Mouse (Mus musculus): ENCODE data around the gene Ddx31. TPM values are rescaled to one million over a fixed set of nuclear protein-coding genes. Genes with fewer than 3 reads are reported as not detected.

Gene Ddx31
- total RNA-seq, 2 experiments from 2014 or later, result 7.3 to 7.8 TPM

Other genes with a start within 250 kb of the Ddx31 start
- gene Gfi1b, start 218.4 kb upstream of the Ddx31 start, total RNA-seq (2021), result 1 to 10 TPM in 1 of 2 experiments, under 1 TPM in 1; 0.66 to 4.4 TPM
- 10 to 100 TPM; 15.5 to 20.7 TPM for gene Tsc1, start 199.2 kb upstream of the Ddx31 start, total RNA-seq (2021)
- 1 to 10 TPM; 1.4 to 2.1 TPM for gene Spaca9, start 140.7 kb upstream of the Ddx31 start, total RNA-seq (2021)
- under 1 TPM; 0.18 to 0.33 TPM for gene Ak8, start 140.2 kb upstream of the Ddx31 start, total RNA-seq (2021)
- gene Gtf3c4, start within 50 bp of the Ddx31 start, total RNA-seq (2021), result 10 to 100 TPM; 27.9 to 30.4 TPM
- under 1 TPM; 0.12 to 0.24 TPM for gene Barhl1, start 76.3 kb downstream of the Ddx31 start, total RNA-seq (2021)
- under 1 TPM; 0.42 to 0.66 TPM for gene Cfap77, start 214.7 kb downstream of the Ddx31 start, total RNA-seq (2021)
- 10 to 100 TPM in 1 of 2 experiments, 1 to 10 TPM in 1; 9.8 to 13.3 TPM for gene Ttf1, start 219.9 kb downstream of the Ddx31 start, total RNA-seq (2021)